Mouse (Mus musculus): Measurements from ENCODE around the gene Elmsan1.

DNA sequence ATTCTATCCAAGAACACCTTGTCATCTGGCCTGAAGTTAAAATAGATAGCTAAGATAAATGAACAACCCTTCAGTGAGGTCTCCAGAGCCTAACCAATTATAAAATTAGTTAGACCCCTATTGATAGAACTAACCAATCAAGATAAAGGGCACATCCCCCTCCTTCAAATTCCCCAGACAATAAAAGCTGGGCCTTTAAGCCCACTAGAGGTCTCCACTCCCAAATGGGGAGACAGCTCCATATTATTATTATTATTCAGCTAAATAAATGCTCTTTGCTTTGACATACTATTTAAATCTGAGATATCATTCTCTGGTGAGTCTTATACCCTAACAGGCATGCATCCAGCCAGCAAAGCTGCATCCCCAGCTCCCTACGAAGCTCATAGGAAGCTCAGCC, 108.8 kb downstream of the Elmsan1 start:
- TF ChIP-seq CTCF (IDR thresholded peaks at IDR 0.05; ENCODE audit: borderline replicate concordance, control insufficient read depth, extremely low read depth, insufficient read depth, low read length, poor library complexity) (no peak), POLR2A (IDR thresholded peaks at IDR 0.05; ENCODE audit: control insufficient read depth, extremely low read depth, insufficient read depth, low read length, poor library complexity) (no peak)
